Mouse (Mus musculus): ENCODE measurements at regions not wholly inside any gene's neighbourhood (a gene's known extent, or its start where the extent isn't known, plus 50 kb on each side); places are given as distances from the start of the nearest gene placed in this dataset.
A peak's percentile ranks its signal among the peaks of the same experiment; 100 is the strongest.

DNA sequence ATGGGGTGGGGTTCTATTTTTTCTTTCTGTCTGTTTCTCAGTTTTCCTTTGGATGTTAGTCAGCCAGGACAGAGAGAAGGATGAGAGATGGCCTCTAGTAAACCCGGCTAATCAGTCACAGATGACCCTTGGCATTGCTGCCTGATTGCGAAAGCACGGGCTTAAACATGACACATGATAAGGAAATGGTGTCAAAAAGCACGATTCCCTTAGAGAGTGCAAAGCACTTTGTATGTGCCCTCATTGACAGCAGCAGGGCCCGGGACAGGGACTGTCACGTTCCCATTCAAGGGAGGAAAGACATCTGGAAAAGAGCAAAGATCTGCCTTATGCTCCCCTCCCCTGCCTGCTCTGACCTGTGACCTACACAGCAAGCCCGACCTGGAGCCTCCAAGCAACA, 234.1 kb downstream of the Foxo1 start:
- intact Hi-C loops (cut with DNase I; ENCODE audit: low total_unique reads): no loop called here
- peak; percentile 57 for DNase-seq

DNA sequence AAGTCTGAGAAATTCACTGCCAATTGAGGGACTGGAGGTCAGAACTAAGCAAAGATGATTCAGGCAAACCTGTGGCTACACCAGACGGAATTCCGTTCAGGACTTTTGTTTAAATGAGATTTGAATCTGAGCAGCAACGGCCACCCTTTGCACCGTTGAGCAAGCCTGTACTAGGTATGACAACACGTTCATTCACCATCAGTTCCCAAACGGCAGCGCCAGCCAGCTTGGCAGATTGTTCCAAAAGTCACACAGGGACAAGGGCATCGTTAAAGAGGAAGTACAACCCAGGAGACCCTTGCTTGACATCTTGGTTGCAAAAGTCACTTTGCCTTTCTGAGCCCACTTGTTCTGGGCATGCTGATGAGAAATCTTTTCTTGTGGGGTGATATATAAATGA, 233.5 kb downstream of the Foxo1 start:
- intact Hi-C loops (cut with DNase I; ENCODE audit: low total_unique reads): no loop called here
- DNase-seq: no peak

DNA sequence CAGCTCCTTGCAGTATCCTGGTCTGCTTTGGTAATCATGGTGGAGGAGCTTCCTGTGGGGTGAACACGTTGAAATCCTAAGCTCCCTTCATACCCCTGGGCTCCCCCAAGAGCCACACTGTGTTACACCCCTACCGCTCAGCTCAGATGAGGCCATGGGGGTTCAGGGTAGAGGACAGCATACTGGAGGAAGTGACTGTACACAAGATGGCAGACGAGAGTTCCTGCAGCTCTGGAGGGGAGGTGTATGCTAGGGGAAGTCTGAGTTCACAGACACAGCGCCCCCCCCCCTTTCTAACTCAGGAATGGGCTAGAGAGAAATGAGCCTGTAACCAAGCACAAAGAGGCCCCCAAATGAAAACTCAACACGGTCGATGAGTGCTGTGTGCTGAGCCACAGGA, 231.9 kb downstream of the Foxo1 start:
- DNase-seq: no peak
- intact Hi-C loops (cut with DNase I; ENCODE audit: low total_unique reads): no loop called here

DNA sequence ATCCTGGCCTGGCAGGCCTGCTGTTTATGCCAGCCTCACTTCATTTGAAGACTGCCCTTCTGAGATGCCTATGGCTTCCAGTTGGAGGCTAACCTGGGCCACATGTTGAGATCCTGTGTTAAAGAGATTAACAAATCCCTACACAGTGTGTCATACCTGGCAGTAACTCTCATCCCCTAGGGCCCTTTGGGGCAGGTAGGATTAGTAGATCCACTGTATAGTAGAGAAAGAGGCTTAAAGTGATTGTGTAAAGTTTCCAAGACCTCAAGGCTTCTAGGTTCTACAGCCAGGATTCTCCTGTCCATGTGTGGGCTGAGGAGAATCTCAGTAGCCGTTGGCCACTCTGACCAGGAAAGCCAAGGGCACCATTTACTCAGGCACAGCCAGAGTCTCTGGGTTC, 231.4 kb downstream of the Foxo1 start:
- intact Hi-C loops (cut with DNase I; ENCODE audit: low total_unique reads): no loop called here
- no peak for DNase-seq

DNA sequence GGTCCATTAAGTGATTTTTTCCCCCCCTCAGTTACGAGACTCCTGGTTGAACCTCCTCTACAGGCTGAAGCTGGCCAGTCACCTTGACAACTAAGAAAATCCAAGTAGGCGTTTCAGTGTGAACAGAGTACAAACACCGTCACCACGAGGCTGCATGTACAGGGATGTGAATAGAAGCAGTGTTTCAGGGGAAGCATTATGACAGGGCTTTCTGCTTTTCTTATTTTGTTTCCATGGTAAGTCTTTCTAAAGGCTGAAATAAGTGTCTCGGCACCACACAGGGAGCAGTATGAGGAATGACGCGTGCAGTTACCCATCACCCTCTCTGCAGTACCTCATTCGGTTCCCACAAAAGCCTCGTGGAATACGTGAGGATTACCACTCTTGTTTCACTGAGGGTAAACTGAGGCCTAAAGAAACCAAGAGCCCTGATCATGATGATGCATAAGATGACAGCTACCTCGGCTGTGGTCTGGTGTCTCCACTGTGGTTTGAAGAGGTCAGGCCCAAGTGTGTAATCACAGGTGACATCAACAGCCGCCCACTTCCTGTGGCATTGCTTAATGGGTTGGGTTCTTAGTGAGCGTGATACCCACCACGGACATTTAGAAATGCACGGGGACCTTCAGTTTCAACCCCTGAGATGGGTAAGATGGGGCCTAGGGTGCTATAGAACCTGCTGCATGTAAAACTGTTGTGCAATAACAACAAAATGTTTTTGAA, 230.5 kb downstream of the Foxo1 start:
- intact Hi-C loops (cut with DNase I; ENCODE audit: low total_unique reads): no loop called here
- DNase-seq: no peak

DNA sequence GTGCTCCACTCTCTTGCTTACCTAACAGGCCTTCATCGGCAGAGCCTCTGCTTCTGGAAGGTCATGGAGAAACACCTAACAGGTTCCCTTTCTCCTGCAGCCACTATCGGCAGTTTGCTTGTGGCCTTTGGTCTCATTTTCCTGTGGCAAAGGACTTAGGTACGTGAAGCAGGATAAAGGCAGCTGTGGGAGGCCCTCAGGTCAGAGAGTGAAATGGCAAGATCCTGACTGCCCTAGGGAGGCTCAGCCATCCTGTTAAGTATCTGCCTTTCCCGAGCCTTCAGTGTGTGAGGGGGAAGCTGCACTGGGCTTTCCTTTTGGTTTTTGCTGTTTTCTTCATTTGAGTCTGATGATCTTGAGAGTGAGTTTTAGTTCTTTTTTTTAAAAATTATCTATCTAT, 228.8 kb downstream of the Foxo1 start:
- DNase-seq: no peak
- intact Hi-C loops (cut with DNase I; ENCODE audit: low total_unique reads): no loop called here

DNA sequence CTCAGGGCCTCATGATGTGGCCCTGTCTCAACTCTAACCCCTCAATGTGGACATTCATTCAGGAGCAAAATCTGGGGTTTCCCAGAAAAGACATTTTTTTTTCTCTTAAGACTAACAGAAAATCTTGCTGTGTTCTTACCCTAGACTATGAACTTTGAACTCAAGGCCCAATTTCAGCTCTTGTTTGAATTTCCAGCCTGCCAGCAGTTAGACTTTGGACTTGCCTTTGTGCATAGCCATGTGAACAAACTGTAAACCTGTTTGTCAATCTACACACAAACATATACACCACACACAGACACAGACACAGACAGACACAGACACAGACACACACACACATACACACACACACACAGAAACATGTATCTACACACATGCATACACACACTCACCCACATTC, 227.3 kb downstream of the Foxo1 start:
- no peak for DNase-seq
- intact Hi-C loops (cut with DNase I; ENCODE audit: low total_unique reads): no loop called here

DNA sequence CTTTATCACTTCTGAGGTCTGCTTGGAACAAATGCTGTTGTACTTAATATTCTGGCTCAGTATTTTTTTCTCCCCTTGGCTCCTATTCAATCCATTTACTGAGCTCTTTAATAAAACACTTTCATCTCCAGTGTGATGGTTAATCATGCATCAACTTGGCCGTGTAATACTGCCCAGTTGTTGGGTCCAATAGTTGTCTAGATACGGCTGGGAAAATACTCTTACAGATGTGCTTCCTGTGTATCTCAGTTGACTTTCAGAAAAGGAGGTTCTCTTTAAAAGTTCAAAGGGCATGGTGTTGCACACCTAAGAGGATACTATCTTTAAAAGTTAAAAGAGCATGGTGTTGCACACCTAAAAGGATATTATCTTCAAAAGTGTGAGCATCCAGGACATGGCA, 226.8 kb downstream of the Foxo1 start:
- intact Hi-C loops (cut with DNase I; ENCODE audit: low total_unique reads): no loop called here
- DNase-seq: no peak

DNA sequence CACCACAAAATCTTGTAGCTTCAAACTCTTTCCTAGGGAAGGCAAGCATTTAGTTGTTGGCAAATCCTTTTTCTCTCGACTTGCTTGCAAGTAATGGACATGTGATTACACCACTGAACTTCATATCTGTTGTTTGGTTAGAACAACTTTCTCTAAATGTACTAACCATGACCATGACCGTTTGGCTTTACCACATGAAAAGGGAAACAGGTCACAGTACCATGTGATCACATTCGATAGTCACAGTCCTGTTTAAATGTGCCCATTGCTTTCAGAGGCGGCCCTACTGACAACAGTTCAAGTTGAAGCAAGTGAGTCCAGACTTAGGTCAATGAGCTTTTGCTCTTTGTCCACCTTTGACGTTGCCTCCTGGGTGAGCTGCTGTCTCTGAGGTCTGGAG, 211.1 kb downstream of the Foxo1 start:
- intact Hi-C loops (cut with DNase I; ENCODE audit: low total_unique reads): no loop called here
- DNase-seq: no peak

DNA sequence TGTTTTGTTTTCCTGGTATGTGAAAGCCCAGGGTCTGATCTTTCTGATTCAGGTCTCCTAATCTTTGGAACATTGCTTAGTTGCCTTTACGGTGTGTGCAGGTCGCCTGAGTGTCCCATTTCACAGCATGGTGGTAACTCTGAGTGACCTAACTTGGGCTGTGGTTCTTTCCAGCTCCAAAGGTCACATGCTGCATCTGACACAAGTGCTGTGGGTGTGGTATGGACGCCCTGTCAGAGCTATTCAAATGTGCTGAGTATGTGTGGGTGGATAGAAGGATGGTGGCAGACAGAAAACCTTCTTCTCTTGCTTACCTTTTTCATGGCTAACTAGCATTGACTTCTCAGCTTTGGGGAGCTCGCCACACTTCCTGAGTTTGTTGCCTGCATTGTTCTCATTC, 201.8 kb downstream of the Foxo1 start:
- intact Hi-C loops (cut with DNase I; ENCODE audit: low total_unique reads): no loop called here
- no peak for DNase-seq

DNA sequence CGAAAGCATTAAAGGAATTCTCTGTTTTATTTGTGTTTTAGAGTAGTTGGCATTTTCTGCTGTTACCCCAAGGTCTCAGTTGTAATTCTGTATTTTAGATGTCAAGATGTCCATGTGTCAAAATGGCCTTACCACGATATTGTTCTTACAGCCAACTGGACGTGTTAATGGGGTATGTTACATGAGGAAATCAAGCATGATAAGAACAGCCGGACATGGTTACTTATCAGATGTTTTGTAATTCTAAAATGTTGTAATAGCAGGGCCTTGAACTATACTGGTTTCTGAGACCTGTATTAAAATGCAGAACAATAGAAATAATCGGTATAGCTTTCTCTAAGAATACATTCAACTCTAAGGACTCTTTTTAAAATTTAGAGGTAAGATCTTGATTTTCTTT, 201.3 kb downstream of the Foxo1 start:
- DNase-seq: no peak
- intact Hi-C loops (cut with DNase I; ENCODE audit: low total_unique reads): no loop called here

DNA sequence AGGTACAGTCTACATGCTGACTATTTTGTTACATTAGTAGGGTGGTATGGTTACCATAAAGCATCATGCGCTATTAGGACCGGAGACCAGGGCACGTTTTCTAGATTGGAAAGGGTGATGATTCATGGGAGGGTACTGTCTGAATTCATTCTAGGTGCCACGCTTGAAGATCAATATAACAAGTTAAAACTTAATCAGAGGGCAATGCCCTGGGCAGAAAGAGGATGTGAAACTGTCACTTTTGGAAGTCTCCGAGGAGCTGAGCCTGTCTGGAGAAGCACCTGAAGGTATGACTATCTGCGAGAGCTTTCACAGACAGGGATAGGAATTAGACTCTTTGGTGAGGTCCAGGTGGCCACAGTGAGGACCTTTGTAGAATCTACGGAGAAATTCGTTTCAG, 200.2 kb downstream of the Foxo1 start:
- DNase-seq: no peak
- intact Hi-C loops (cut with DNase I; ENCODE audit: low total_unique reads): no loop called here

DNA sequence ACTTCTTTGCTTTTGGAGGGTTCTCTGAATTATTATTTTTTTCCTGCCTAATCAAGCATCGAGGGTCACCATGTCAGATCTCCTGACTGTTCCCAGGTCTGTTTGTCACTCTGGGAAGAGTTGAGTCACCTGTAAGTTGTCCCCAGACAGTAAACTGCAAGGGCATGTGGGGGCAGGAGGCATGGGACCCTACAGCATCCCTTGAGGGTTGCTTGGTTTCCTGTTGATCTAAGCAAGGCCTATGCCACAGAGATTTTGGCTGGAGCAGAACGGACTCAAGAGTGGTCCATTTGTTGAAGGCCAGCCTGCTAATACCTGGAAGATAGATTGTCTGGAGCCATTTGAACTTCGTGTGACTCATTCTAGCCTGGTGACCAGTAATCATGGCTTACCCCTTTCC, 199.7 kb downstream of the Foxo1 start:
- no peak for DNase-seq
- intact Hi-C loops (cut with DNase I; ENCODE audit: low total_unique reads): no loop called here

DNA sequence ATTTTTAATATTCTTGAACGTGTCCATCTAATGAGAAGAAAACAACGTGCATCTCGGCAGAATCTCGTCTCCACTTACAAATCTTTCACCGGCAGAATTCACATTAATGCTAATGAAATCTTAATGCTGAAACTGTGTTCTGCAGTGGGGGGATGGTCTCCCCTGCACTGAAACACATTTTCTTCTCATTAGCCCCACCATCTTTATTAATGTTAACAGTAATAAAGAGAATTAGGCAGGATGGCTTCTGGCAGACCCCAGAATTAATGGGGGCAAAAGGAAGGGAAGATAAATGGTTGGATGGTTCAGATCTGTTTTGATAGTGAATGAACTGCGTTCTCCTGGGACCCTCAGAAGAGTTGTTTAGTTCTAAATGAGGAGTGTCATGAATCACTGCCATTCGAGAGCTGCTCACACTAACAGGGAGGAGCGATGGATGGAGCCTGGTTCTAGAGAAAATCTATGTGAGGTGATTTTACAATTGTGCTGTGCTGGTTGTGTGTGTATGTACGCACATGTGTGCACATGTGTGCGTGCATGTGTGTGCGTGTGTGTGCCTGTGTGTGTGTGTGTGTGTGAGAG, 198.9 kb downstream of the Foxo1 start:
- intact Hi-C loops (cut with DNase I; ENCODE audit: low total_unique reads): no loop called here
- no peak for DNase-seq

DNA sequence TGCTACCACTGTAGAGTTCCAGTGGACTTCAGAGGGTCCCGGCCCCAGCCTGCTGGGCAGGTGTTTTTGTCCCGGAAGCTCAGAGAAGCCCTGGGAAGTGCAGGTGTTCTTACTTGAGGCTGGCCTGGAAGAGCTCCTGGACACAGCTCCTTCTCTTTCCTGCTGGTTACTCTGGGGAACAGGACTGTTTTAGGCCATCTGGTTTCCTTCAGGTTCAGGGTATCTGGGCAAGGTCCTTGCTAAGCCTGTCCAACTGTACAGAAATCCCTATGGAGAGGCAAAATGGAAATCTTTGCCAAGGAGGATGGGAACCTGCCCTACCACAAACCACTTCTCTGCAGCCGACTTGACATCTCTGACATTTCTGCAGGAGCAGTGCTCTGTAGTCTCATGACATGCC, 198.4 kb downstream of the Foxo1 start:
- no peak for DNase-seq
- intact Hi-C loops (cut with DNase I; ENCODE audit: low total_unique reads): no loop called here

DNA sequence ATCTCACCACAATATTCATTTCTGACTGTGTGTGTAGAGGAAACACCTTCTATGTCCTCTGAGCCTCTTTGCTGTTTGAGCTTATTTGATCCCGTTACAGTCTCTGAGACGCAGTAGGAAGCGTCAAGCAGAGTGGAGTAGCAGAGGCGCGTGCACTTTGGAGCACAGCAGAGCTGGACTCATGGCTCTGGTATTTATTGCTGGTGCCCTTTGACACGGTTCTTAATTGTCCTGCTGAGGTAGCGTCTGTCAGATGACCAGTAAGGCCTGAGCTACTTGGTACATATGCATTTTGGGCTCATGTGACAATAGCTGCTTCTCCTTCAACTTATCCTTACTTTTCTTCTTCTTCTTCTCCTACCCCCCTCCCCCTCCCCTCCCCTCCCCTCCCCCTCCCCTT, 195.8 kb downstream of the Foxo1 start:
- no peak for DNase-seq
- intact Hi-C loops (cut with DNase I; ENCODE audit: low total_unique reads): no loop called here

DNA sequence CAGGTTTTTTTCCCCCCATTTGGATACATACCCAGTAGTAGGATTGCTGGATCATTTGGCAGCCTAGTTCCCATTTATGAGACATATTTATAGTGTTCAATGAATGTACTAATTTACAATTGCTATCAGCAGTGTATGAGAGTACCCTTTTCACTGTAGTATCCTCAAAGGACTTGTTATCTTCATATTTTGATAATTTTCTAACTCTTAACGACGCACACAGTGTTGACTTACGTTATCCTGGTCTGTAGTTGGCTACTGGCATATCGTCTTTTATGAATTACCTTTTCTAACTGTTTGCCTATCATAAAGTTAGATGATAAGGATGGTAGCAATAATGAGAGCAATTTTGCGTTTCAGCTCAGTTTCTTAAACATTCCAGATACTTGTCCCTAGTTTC, 186.8 kb downstream of the Foxo1 start:
- no peak for DNase-seq
- intact Hi-C loops (cut with DNase I; ENCODE audit: low total_unique reads): no loop called here

DNA sequence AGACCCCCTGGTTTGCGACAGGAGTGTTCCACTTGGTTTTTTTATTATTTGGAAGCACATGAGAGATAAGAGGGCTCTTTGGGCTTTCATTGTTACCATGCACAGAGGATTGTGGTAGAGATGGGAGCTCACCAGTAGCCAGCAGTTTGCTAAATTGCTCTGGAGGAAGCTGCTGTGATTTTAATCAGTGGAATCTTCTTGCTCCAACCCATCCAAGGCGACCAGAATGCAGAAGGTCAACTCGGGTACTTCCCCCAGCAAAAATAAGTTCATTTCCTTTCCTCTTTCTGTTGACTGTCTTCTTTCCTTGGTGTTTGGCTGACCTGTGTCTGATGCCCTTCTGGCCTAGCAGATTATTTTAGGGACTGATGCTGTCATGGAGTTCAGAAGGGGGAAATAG, 184.9 kb downstream of the Foxo1 start:
- intact Hi-C loops (cut with DNase I; ENCODE audit: low total_unique reads): no loop called here
- DNase-seq: no peak

DNA sequence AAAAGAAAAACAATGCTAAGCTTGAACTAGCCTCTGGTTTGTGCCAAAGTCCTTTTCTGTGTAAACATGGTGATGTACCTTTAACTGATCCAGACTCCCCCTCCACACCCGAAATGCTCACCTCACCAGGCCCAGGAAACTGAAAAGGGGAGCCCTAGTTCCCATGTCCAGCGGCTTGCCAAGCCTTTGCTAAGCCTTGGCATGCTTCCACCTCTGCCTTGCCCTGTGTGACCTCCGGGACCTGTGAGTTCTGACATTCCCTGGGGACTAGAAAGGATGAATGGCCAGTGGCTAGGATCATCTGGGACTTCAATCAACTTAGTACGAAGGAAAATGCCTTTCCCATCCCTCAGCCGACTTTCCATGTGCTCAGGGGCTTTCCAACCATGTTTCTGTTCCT, 184.2 kb downstream of the Foxo1 start:
- intact Hi-C loops (cut with DNase I; ENCODE audit: low total_unique reads): no loop called here
- DNase-seq: peak; percentile 60

DNA sequence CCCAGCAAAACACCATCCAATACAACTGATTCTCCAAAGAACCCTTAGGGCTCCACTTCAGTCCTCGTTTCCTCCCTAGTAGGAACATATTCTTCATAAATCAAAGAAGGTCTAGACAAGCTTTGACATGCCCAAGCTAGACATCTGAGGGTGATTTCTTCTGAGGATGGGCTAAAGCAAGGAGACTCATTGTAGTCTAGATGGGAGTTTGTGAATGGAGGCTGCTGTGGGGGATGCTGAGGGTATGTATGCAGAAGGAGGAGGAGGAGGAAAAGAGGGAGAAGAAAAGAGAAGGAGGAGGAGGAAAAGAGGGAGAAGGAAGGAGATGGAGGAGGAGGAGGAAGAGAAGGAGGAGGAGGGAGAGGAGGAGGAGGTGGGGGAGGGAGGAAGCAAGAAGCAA, 178.9 kb downstream of the Foxo1 start:
- intact Hi-C loops (cut with DNase I; ENCODE audit: low total_unique reads): no loop called here
- no peak for DNase-seq

DNA sequence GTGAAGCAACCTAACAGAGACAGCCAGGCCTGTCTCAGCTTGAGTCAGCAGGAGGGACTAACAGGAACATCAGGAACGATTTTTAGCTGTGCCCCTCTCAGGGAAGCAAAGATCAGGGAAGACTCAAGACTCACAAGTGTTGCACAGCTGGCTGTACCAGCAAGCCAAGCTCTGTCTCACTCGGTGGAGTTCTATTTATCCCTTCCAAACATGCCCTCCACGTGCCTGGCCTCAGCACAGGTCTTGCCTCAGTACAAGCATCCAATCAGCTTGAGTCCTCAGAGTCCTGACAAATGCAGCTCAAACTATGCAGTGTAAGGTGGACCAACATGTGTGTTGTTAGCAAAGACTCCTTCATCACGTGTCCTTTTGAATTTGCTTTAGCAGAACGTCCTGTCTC, 178.4 kb downstream of the Foxo1 start:
- intact Hi-C loops (cut with DNase I; ENCODE audit: low total_unique reads): no loop called here
- DNase-seq: no peak
